Mouse (Mus musculus): ENCODE data around the gene Mad1l1. TPM values are rescaled to one million over a fixed set of nuclear protein-coding genes. Genes with fewer than 3 reads are reported as not detected.

Gene Mad1l1
- total RNA-seq, 2 experiments from 2014 or later: 17.6 to 18.6 TPM

- DNase-seq (ENCODE audit: extremely low spot score in 1 of 2, low spot score in 1 of 2): peak; percentile 60 to 70
Measured at GRCm38 (mm10) chr5:140331615-140332512, 10.5 kb upstream of the Mad1l1 start, which contains the start of gene Mrm2. TSS of gene Mrm2 (minus strand) at chr5:140331898.

GRCm38 (mm10) chr5:140324058-140324457 lies 2.7 kb upstream of the Mad1l1 start:
- no peak for DNase-seq (ENCODE audit: extremely low spot score in 1 of 2, low spot score in 1 of 2)

GRCm38 (mm10) chr5:140321756-140322575 lies 614 bp upstream of the Mad1l1 start:
- DNase-seq (ENCODE audit: extremely low spot score in 1 of 2, low spot score in 1 of 2): no peak

GRCm38 (mm10) chr5:140316716-140317115 lies 4.6 kb downstream of the Mad1l1 start:
- no peak for DNase-seq (ENCODE audit: extremely low spot score in 1 of 2, low spot score in 1 of 2)

- no peak for DNase-seq (ENCODE audit: extremely low spot score in 1 of 2, low spot score in 1 of 2)
Measured at GRCm38 (mm10) chr5:140307602-140308001, 13.8 kb downstream of the Mad1l1 start.

- no peak for DNase-seq (ENCODE audit: extremely low spot score in 1 of 2, low spot score in 1 of 2)
Measured at GRCm38 (mm10) chr5:140306016-140306415, 15.3 kb downstream of the Mad1l1 start.

GRCm38 (mm10) chr5:140298291-140298690 lies 23.1 kb downstream of the Mad1l1 start:
- no peak for DNase-seq (ENCODE audit: extremely low spot score in 1 of 2, low spot score in 1 of 2)

- DNase-seq (ENCODE audit: extremely low spot score in 1 of 2, low spot score in 1 of 2): peak; percentile 30 to 66
Measured at GRCm38 (mm10) chr5:140292152-140292551, 29.2 kb downstream of the Mad1l1 start.

GRCm38 (mm10) chr5:140289161-140289560 lies 32.2 kb downstream of the Mad1l1 start:
- no peak for DNase-seq (ENCODE audit: extremely low spot score in 1 of 2, low spot score in 1 of 2)

GRCm38 (mm10) chr5:140288287-140288686 lies 33.1 kb downstream of the Mad1l1 start:
- DNase-seq (ENCODE audit: extremely low spot score in 1 of 2, low spot score in 1 of 2): no peak

GRCm38 (mm10) chr5:140284761-140285160 lies 36.6 kb downstream of the Mad1l1 start:
- no peak for DNase-seq (ENCODE audit: extremely low spot score in 1 of 2, low spot score in 1 of 2)

GRCm38 (mm10) chr5:140284011-140284410 lies 37.3 kb downstream of the Mad1l1 start:
- DNase-seq (ENCODE audit: extremely low spot score in 1 of 2, low spot score in 1 of 2): no peak

GRCm38 (mm10) chr5:140282900-140283299 lies 38.5 kb downstream of the Mad1l1 start:
- DNase-seq (ENCODE audit: extremely low spot score in 1 of 2, low spot score in 1 of 2): no peak

GRCm38 (mm10) chr5:140282376-140282775 lies 39.0 kb downstream of the Mad1l1 start:
- no peak for DNase-seq (ENCODE audit: extremely low spot score in 1 of 2, low spot score in 1 of 2)

GRCm38 (mm10) chr5:140280205-140280604 lies 41.1 kb downstream of the Mad1l1 start:
- no peak for DNase-seq (ENCODE audit: extremely low spot score in 1 of 2, low spot score in 1 of 2)

- DNase-seq (ENCODE audit: extremely low spot score in 1 of 2, low spot score in 1 of 2): no peak
Measured at GRCm38 (mm10) chr5:140276779-140277178, 44.6 kb downstream of the Mad1l1 start.

- no peak for DNase-seq (ENCODE audit: extremely low spot score in 1 of 2, low spot score in 1 of 2)
Measured at GRCm38 (mm10) chr5:140270976-140271685, 50.2 kb downstream of the Mad1l1 start.

GRCm38 (mm10) chr5:140268396-140268795 lies 53.0 kb downstream of the Mad1l1 start:
- DNase-seq (ENCODE audit: extremely low spot score in 1 of 2, low spot score in 1 of 2): no peak

GRCm38 (mm10) chr5:140267061-140267460 lies 54.3 kb downstream of the Mad1l1 start:
- DNase-seq (ENCODE audit: extremely low spot score in 1 of 2, low spot score in 1 of 2): no peak

- DNase-seq (ENCODE audit: extremely low spot score in 1 of 2, low spot score in 1 of 2): no peak
Measured at GRCm38 (mm10) chr5:140264825-140265575, 56.4 kb downstream of the Mad1l1 start.
